Mouse (Mus musculus) kidney, postnatal 0 days (tissue): ENCODE data around the gene Dad1. TPM values are rescaled to one million over a fixed set of nuclear protein-coding genes. Genes with fewer than 3 reads are reported as not detected.

Experiments used
- ATAC-seq: fragments of 200-750 bp; cut with Nextera tagmentation; replicated peaks from 2 replicates; pipeline ENCODE4 v1.8.0; 2017; ENCODE audit warnings: low read depth, moderate number of reproducible peaks, moderate TSS enrichment, moderate library complexity; ENCODE audit not compliant: low FRiP score
- DNase-seq: peaks from one replicate; pipeline ENCODE4 v3.0.0-alpha.2; 2016; ENCODE audit warnings: low spot score
- H3K27ac ChIP-seq: fragments of 300-500 bp; sonication (generic); 2 replicates; pipeline ENCODE4 v1.5.1; 2014; ENCODE audit warnings: mild to moderate bottlenecking
- H3K27me3 ChIP-seq: fragments of 300-500 bp; sonication (generic); 2 replicates; pipeline ENCODE4 v1.6.1; 2014; ENCODE audit warnings: low read length, mixed read lengths; ENCODE audit not compliant: insufficient read depth
- H3K36me3 ChIP-seq: fragments of 300-500 bp; sonication (generic); 2 replicates; pipeline ENCODE4 v1.6.1; 2014; ENCODE audit warnings: low read length, mixed read lengths; ENCODE audit not compliant: insufficient read depth
- H3K4me1 ChIP-seq: fragments of 300-500 bp; sonication (generic); replicated peaks from 2 replicates; pipeline ENCODE4 v1.6.1; 2014; ENCODE audit warnings: antibody characterized with exemption, low read length, mixed read lengths; ENCODE audit not compliant: insufficient read depth
- H3K4me2 ChIP-seq: fragments of 300-500 bp; sonication (generic); 2 replicates; pipeline ENCODE4 v1.6.1; 2014; ENCODE audit warnings: mild to moderate bottlenecking, low read length, moderate library complexity, mixed read lengths
- H3K4me3 ChIP-seq: fragments of 300-500 bp; sonication (generic); replicated peaks from 2 replicates; pipeline ENCODE4 v1.5.1; 2014; ENCODE audit warnings: low read depth, low read length
- H3K9ac ChIP-seq: fragments of 300-500 bp; sonication (generic); 2 replicates; pipeline ENCODE4 v1.6.1; 2014; ENCODE audit warnings: low read depth, low read length
- H3K9me3 ChIP-seq: fragments of 300-500 bp; sonication (generic); replicated peaks from 2 replicates; pipeline ENCODE4 v1.6.1; 2016; ENCODE audit warnings: low read length, inconsistent platforms, mixed read lengths
- CTCF ChIP-seq: IDR thresholded peaks from 2 replicates; pipeline ENCODE4 v1.5.1; 2016; ENCODE audit warnings: antibody characterized with exemption, low read depth, mild to moderate bottlenecking, moderate library complexity
- WGBS: fragments of 180-500 bp; shearing (Covaris S2); extraction: QIAGEN DNeasy Blood & Tissue Kit; methylation state at CpG from one replicate; pipeline ENCODE4 v1.1.7; 2014; 5-methylcytosine and 5-hydroxymethylcytosine counted together
- polyA plus RNA-seq: library from polyadenylated mRNA; unstranded; fragments of >200 nt; fragmentation: Nextera tagmentation; extraction: Ambion mirVana; gene quantifications from 2 replicates; pipeline ENCODE4 v1.2.1, GENCODE M21; 2015

Dad1 gene
- polyA plus RNA-seq, 1 experiment from 2014 or later = 545 TPM

GRCm38 (mm10) chr14:54258131-54258670 is 4.3 kb upstream of the Dad1 start:
- H3K9me3 ChIP-seq = no peaks in the 10 kb centered on the region
- no peak for DNase-seq
- H3K27me3 ChIP-seq = no peaks in the 10 kb centered on the region
- H3K4me1 ChIP-seq = peaks cover 10% of the 10 kb centered on the region
- 73% methylated on average over 7 of the region's 7 CpGs for WGBS
- ATAC-seq = no peak
- no peak overlapping the region for H3K4me3 ChIP-seq
- no peak overlapping the region for H3K27ac ChIP-seq
- no peak overlapping the region for H3K4me2 ChIP-seq
- TF ChIP-seq CTCF = no peak
- H3K9ac ChIP-seq = no peak overlapping the region
- H3K36me3 ChIP-seq = peaks cover 9% of the 10 kb centered on the region; the same call in 1 of the 2 replicates

GRCm38 (mm10) chr14:54254670-54255202 is 832 bp upstream of the Dad1 start:
- Histone ChIP-seq H3K27me3 (no peaks in the 10 kb centered on the region), H3K4me2 (peak overlapping the region; percentile 77), H3K4me1 (peaks cover 28% of the 10 kb centered on the region), H3K27ac (peak overlapping the region; percentile 88; the same call in 1 of the 2 replicates), H3K4me3 (peak overlapping the region; percentile 76), H3K9ac (no peak overlapping the region; the same call in 1 of the 2 replicates), H3K9me3 (no peaks in the 10 kb centered on the region), H3K36me3 (no peaks in the 10 kb centered on the region)
- WGBS = 57% methylated on average over 12 of the region's 12 CpGs
- TF ChIP-seq CTCF = no peak
- ATAC-seq (no peak), DNase-seq (no peak)

DNA sequence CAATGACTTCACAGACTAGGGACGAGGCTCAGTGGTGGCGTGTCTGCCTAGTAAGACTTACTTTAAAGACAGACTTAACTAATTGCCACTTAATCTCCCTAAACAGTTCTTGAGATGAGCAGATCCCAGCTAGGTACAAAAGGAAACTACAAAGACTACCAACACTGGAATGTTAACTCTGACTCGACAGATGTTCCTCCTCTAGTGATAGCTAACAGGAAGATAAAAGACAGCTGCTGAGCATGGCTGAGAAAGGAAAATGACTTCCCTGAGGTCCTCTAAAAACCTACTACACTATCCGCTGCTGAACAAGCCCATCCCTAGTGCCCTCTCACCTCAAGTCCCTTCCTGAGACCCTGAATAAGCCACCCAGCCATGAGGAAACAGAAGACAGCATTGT is 3.8 kb downstream of the Dad1 start:
- Histone ChIP-seq H3K9me3 (no peaks in the 10 kb centered on the region), H3K27ac (peak overlapping the region; percentile 71; the same call in 1 of the 2 replicates), H3K27me3 (no peaks in the 10 kb centered on the region), H3K9ac (peak overlapping the region; percentile 37; the same call in 1 of the 2 replicates), H3K4me1 (peaks cover 37% of the 10 kb centered on the region), H3K4me3 (no peak overlapping the region), H3K4me2 (peak overlapping the region; percentile 32), H3K36me3 (0 out of 2 replicates have a peak, but pooled peaks cover 12% of the 10 kb centered on the region)
- DNase-seq (peak; percentile 70), ATAC-seq (no peak)
- WGBS = 26% methylated on average over 4 of the region's 4 CpGs
- TF ChIP-seq CTCF = no peak

- Histone ChIP-seq H3K9me3 (no peaks in the 10 kb centered on the region), H3K4me2 (peak overlapping the region; percentile 32), H3K36me3 (0 out of 2 replicates have a peak, but pooled peaks cover 12% of the 10 kb centered on the region), H3K4me3 (no peak overlapping the region), H3K4me1 (peaks cover 32% of the 10 kb centered on the region), H3K27ac (peak overlapping the region; percentile 71; the same call in 1 of the 2 replicates), H3K27me3 (no peaks in the 10 kb centered on the region), H3K9ac (0 out of 2 replicates have a peak overlapping the region, but pooled peaks have one; percentile 10)
- ATAC-seq (no peak), DNase-seq (peak; percentile 91)
- 16% methylated on average over 9 of the region's 9 CpGs for WGBS
- TF ChIP-seq CTCF = no peak
Measured at GRCm38 (mm10) chr14:54249326-54249725, 4.6 kb downstream of the Dad1 start.

DNA sequence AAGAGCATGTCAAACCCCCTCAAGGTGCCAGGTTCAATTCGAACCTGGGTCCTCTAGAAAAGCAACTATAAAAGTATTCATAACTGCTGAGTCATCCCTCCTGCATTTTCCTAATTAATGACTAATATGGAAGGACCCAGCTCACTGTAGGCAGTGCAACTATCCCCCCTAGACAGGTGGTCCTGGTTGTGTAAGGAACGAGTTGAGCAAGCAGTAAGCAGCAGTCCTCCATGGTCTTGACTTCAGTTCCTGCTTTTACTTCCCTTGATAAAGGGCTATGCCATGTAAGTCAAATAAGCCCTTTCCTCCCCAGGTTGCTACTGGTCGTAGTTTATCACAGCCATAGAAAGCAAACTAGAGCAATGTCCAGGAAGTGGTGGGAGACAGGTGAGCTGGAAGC is 7.7 kb downstream of the Dad1 start:
- Histone ChIP-seq H3K27ac (no peak overlapping the region), H3K4me3 (no peak overlapping the region), H3K36me3 (peaks cover 27% of the 10 kb centered on the region), H3K9me3 (no peaks in the 10 kb centered on the region), H3K9ac (no peak overlapping the region), H3K4me2 (no peak overlapping the region), H3K27me3 (no peaks in the 10 kb centered on the region), H3K4me1 (peaks cover 23% of the 10 kb centered on the region)
- TF ChIP-seq CTCF = no peak
- WGBS = 85% methylated on average over 3 of the region's 3 CpGs
- DNase-seq (no peak), ATAC-seq (no peak)

GRCm38 (mm10) chr14:54244183-54244582 is 9.7 kb downstream of the Dad1 start:
- no peaks in the 10 kb centered on the region for H3K27me3 ChIP-seq
- H3K36me3 ChIP-seq = peaks cover 40% of the 10 kb centered on the region
- TF ChIP-seq CTCF = no peak
- ATAC-seq (0 out of 2 replicates have a peak, but pooled peaks have one; percentile 37), DNase-seq (peak; percentile 78)
- no peak overlapping the region for H3K27ac ChIP-seq
- WGBS = 22% methylated on average over 3 of the region's 3 CpGs
- H3K9me3 ChIP-seq = no peaks in the 10 kb centered on the region
- no peak overlapping the region for H3K9ac ChIP-seq
- no peak overlapping the region for H3K4me3 ChIP-seq
- H3K4me1 ChIP-seq = peaks cover 6% of the 10 kb centered on the region
- H3K4me2 ChIP-seq = no peak overlapping the region
